Mouse (Mus musculus): ENCODE data around the gene Ciart.

GRCm38 (mm10) chr3:95914706-95915105 is 32.7 kb upstream of the Ciart start:
- no peak for TF ChIP-seq CTCF (IDR thresholded peaks at IDR 0.05; ENCODE audit: extremely low read depth, insufficient read length, insufficient replicate concordance, low read depth, low read length)
- TF ChIP-seq POLR2A (IDR thresholded peaks at IDR 0.05; ENCODE audit: low read depth, low read length), result no peak

Data from small intestine, adult 2 months (tissue).